Mouse (Mus musculus) ES-Bruce4 (cell line): ENCODE results near the gene Plcb3. TPM values are rescaled to one million over a fixed set of nuclear protein-coding genes. Genes with fewer than 3 reads are reported as not detected.
A peak's percentile ranks its signal among the peaks of the same experiment; 100 is the strongest.

ENCODE experiments used
- H3K27ac ChIP-seq: 2 replicates; pipeline ENCODE4 v1.5.1; 2012; ENCODE audit warnings: low read length, inconsistent platforms; ENCODE audit not compliant: insufficient read depth
- H3K27me3 ChIP-seq: 2 replicates; pipeline ENCODE4 v1.6.1; 2012; ENCODE audit warnings: mild to moderate bottlenecking, low read length, inconsistent platforms; ENCODE audit not compliant: control insufficient read depth, poor library complexity, insufficient read depth, severe bottlenecking
- H3K36me3 ChIP-seq: 2 replicates; pipeline ENCODE4 v1.6.1; 2012; ENCODE audit warnings: inconsistent platforms, mild to moderate bottlenecking, low read length, moderate library complexity; ENCODE audit not compliant: control insufficient read depth, poor library complexity, insufficient read depth, severe bottlenecking
- H3K4me1 ChIP-seq: one replicate; pipeline ENCODE4 v1.8.1; 2011; ENCODE audit warnings: low read length; ENCODE audit not compliant: control insufficient read depth, insufficient read depth
- H3K4me3 ChIP-seq: 2 replicates; pipeline ENCODE4 v1.5.1; 2011; ENCODE audit warnings: low read depth, mild to moderate bottlenecking, low read length
- H3K9ac ChIP-seq: 2 replicates; pipeline ENCODE4 v1.6.1; 2012; ENCODE audit warnings: low read depth, mild to moderate bottlenecking, inconsistent platforms; ENCODE audit not compliant: poor library complexity, severe bottlenecking
- H3K9me3 ChIP-seq: replicated peaks from 2 replicates; pipeline ENCODE4 v1.6.1; 2012; ENCODE audit warnings: mild to moderate bottlenecking, low read length, inconsistent platforms; ENCODE audit not compliant: control insufficient read depth, poor library complexity, insufficient read depth, severe bottlenecking
- CTCF ChIP-seq: IDR thresholded peaks from one replicate; pipeline ENCODE4 v1.8.1; 2011; ENCODE audit warnings: low read depth, low read length
- EP300 ChIP-seq: IDR thresholded peaks from 2 replicates; pipeline ENCODE4 v1.6.1; 2011; ENCODE audit warnings: low read depth, low read length; ENCODE audit not compliant: insufficient read depth
- POLR2A ChIP-seq: IDR thresholded peaks from one replicate; pipeline ENCODE4 v1.8.1; 2011; ENCODE audit warnings: low read length; ENCODE audit not compliant: insufficient read depth
- polyA plus RNA-seq: library from polyadenylated mRNA; stranded (reverse); fragments of >200 nt; gene quantifications from 2 replicates; pipeline ENCODE4 v1.2.4, GENCODE M21; 2011; ENCODE audit warnings: low read depth; ENCODE audit not compliant: missing spikeins, insufficient read depth, insufficient read length

Plcb3 gene
- polyA plus RNA-seq, 1 experiment: 42.4 TPM

GRCm38 (mm10) chr19:6979001-6979479, 2.8 kb upstream of the Plcb3 start:
- H3K4me3 ChIP-seq: peak overlapping the region; percentile 64
- peaks cover 23% of the 10 kb centered on the region for H3K36me3 ChIP-seq
- no peaks in the 10 kb centered on the region for H3K4me1 ChIP-seq
- no peaks in the 10 kb centered on the region for H3K9me3 ChIP-seq
- peak overlapping the region; percentile 47 for H3K9ac ChIP-seq
- TF ChIP-seq EP300: no peak
- TF ChIP-seq POLR2A: no peak
- no peak for TF ChIP-seq CTCF
- no peaks in the 10 kb centered on the region for H3K27me3 ChIP-seq
- no peak overlapping the region for H3K27ac ChIP-seq

- Histone ChIP-seq H3K4me1 (no peaks in the 10 kb centered on the region), H3K9me3 (no peaks in the 10 kb centered on the region), H3K27me3 (no peaks in the 10 kb centered on the region), H3K4me3 (peak overlapping the region; percentile 64), H3K36me3 (peaks cover 23% of the 10 kb centered on the region), H3K27ac (no peak overlapping the region), H3K9ac (peak overlapping the region; percentile 47; the same call in 1 of the 2 replicates)
- TF ChIP-seq POLR2A (no peak), CTCF (no peak), EP300 (no peak)
Measured at GRCm38 (mm10) chr19:6978639-6978974, 2.3 kb upstream of the Plcb3 start.

- Histone ChIP-seq H3K27ac (no peak overlapping the region), H3K4me3 (no peak overlapping the region), H3K9ac (0 out of 2 replicates have a peak overlapping the region, but pooled peaks have one; percentile 47), H3K36me3 (peaks cover 23% of the 10 kb centered on the region), H3K27me3 (no peaks in the 10 kb centered on the region), H3K9me3 (no peaks in the 10 kb centered on the region), H3K4me1 (no peaks in the 10 kb centered on the region)
- no peak for TF ChIP-seq CTCF
- no peak for TF ChIP-seq EP300
- no peak for TF ChIP-seq POLR2A
Measured at GRCm38 (mm10) chr19:6977759-6978638, 1.7 kb upstream of the Plcb3 start.

- Histone ChIP-seq H3K4me1 (peaks cover 9% of the 10 kb centered on the region), H3K9me3 (no peaks in the 10 kb centered on the region), H3K27ac (peak within 1 kb of the TSS; percentile 64), H3K27me3 (no peaks in the 10 kb centered on the region), H3K36me3 (peaks cover 14% of the 10 kb centered on the region), H3K9ac (peak within 1 kb of the TSS; percentile 41), H3K4me3 (peak within 1 kb of the TSS; percentile 96)
- peak; percentile 31 for TF ChIP-seq POLR2A
- TF ChIP-seq EP300: 0 out of 2 replicates have a peak, but pooled peaks have one; percentile 41
- TF ChIP-seq CTCF: no peak
Measured at GRCm38 (mm10) chr19:6974211-6975205, 1.8 kb downstream of the Plcb3 start, which contains the start of gene Ppp1r14b. Gene Ppp1r14b (plus strand): TSS chr19:6974968.

GRCm38 (mm10) chr19:6973581-6974190, 2.6 kb downstream of the Plcb3 start:
- TF ChIP-seq CTCF (no peak), EP300 (no peak), POLR2A (no peak)
- H3K36me3 ChIP-seq: peaks cover 14% of the 10 kb centered on the region
- no peaks in the 10 kb centered on the region for H3K27me3 ChIP-seq
- peak overlapping the region; percentile 53 for H3K27ac ChIP-seq
- H3K9me3 ChIP-seq: no peaks in the 10 kb centered on the region
- peak overlapping the region; percentile 41 for H3K9ac ChIP-seq
- peaks cover 9% of the 10 kb centered on the region for H3K4me1 ChIP-seq
- peak overlapping the region; percentile 54 for H3K4me3 ChIP-seq
